Mouse (Mus musculus): ENCODE measurements at regions not wholly inside any gene's neighbourhood (a gene's known extent, or its start where the extent isn't known, plus 50 kb on each side); places are given as distances from the start of the nearest gene placed in this dataset.

DNA sequence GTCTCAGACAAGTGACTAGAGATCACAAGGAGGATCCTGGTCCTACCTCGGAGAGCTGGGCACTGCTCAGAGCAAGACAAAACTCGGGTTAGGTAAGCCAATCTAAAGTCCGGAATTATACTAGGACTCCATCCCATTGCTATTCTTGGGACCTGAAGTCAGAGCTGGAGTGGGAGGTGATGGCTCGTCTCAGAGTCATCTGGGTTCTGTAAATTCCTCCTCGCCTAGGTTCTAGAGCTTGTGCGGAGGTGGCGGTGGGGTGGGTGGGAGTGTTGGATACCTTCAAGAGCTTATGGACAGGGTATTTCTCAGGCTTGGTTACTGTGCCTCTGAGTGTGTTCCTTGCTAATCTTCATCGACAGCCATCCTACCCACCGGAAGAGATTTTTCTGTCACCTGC is 78.6 kb upstream of the Nap1l1 start:
- 91% methylated on average over 9 of the region's 9 CpGs for WGBS
- no peak overlapping the region for H3K27ac ChIP-seq (ENCODE audit: insufficient read depth, low read depth, low read length)
- H3K4me3 ChIP-seq (ENCODE audit: low read depth, low read length): no peak overlapping the region
- H3K4me1 ChIP-seq (ENCODE audit: control insufficient read depth, insufficient read depth, insufficient read length, low read length): no peaks in the 10 kb centered on the region
- no peak for TF ChIP-seq CTCF (IDR thresholded peaks at IDR 0.05; ENCODE audit: extremely low read depth, insufficient read length, insufficient replicate concordance, low read depth, low read length)
- no peak for TF ChIP-seq POLR2A (IDR thresholded peaks at IDR 0.05; ENCODE audit: low read depth, low read length)
- H3K36me3 ChIP-seq (ENCODE audit: control insufficient read depth, insufficient read depth, low read length): no peaks in the 10 kb centered on the region
- H3K27me3 ChIP-seq (ENCODE audit: control insufficient read depth, insufficient read depth, low read length): no peaks in the 10 kb centered on the region

DNA sequence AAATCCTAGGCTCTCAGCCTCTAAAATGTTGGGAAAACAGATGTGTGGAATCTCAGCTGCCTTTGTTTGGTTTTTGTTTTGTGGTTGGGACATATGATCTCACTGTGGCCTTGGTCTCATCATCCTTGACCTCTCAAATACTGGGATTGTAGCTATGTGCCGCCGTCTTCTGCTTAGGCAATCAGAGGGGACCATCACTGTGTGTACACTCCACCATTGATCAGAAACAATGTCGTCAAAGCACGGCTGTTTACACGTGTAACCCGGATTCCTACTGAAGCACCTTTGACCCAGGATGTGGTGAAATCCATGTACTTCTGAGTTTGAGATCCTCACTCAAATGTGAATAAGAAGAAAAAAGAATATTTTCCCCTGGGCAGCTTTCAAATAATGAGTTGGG is 68.0 kb upstream of the Nap1l1 start:
- Histone ChIP-seq H3K27ac (ENCODE audit: insufficient read depth, low read depth, low read length) (no peak overlapping the region), H3K27me3 (ENCODE audit: control insufficient read depth, insufficient read depth, low read length) (no peaks in the 10 kb centered on the region), H3K4me3 (ENCODE audit: low read depth, low read length) (no peak overlapping the region), H3K4me1 (ENCODE audit: control insufficient read depth, insufficient read depth, insufficient read length, low read length) (no peaks in the 10 kb centered on the region), H3K36me3 (ENCODE audit: control insufficient read depth, insufficient read depth, low read length) (no peaks in the 10 kb centered on the region)
- 77% methylated on average over 6 of the region's 6 CpGs for WGBS
- no peak for TF ChIP-seq POLR2A (IDR thresholded peaks at IDR 0.05; ENCODE audit: low read depth, low read length)
- TF ChIP-seq CTCF (IDR thresholded peaks at IDR 0.05; ENCODE audit: extremely low read depth, insufficient read length, insufficient replicate concordance, low read depth, low read length): no peak

GRCm38 (mm10) chr10:111408887-111409286 is 64.1 kb upstream of the Nap1l1 start:
- Histone ChIP-seq H3K27ac (ENCODE audit: insufficient read depth, low read depth, low read length) (no peak overlapping the region), H3K27me3 (ENCODE audit: control insufficient read depth, insufficient read depth, low read length) (no peaks in the 10 kb centered on the region), H3K4me3 (ENCODE audit: low read depth, low read length) (no peak overlapping the region), H3K36me3 (ENCODE audit: control insufficient read depth, insufficient read depth, low read length) (no peaks in the 10 kb centered on the region), H3K4me1 (ENCODE audit: control insufficient read depth, insufficient read depth, insufficient read length, low read length) (no peaks in the 10 kb centered on the region)
- TF ChIP-seq CTCF (IDR thresholded peaks at IDR 0.05; ENCODE audit: extremely low read depth, insufficient read length, insufficient replicate concordance, low read depth, low read length): no peak
- no peak for TF ChIP-seq POLR2A (IDR thresholded peaks at IDR 0.05; ENCODE audit: low read depth, low read length)
- 76% methylated on average over 3 of the region's 3 CpGs for WGBS

- Histone ChIP-seq H3K36me3 (ENCODE audit: control insufficient read depth, insufficient read depth, low read length) (no peaks in the 10 kb centered on the region), H3K4me1 (ENCODE audit: control insufficient read depth, insufficient read depth, insufficient read length, low read length) (no peaks in the 10 kb centered on the region), H3K4me3 (ENCODE audit: low read depth, low read length) (no peak overlapping the region), H3K27me3 (ENCODE audit: control insufficient read depth, insufficient read depth, low read length) (no peaks in the 10 kb centered on the region), H3K27ac (ENCODE audit: insufficient read depth, low read depth, low read length) (no peak overlapping the region)
- 75% methylated on average over 5 of the region's 5 CpGs for WGBS
- TF ChIP-seq POLR2A (IDR thresholded peaks at IDR 0.05; ENCODE audit: low read depth, low read length): no peak
- no peak for TF ChIP-seq CTCF (IDR thresholded peaks at IDR 0.05; ENCODE audit: extremely low read depth, insufficient read length, insufficient replicate concordance, low read depth, low read length)
These were observed 63.5 kb upstream of the Nap1l1 start for GRCm38 (mm10) chr10:111409497-111409896.

GRCm38 (mm10) chr10:111410121-111410520 is 62.9 kb upstream of the Nap1l1 start:
- no peaks in the 10 kb centered on the region for H3K36me3 ChIP-seq (ENCODE audit: control insufficient read depth, insufficient read depth, low read length)
- TF ChIP-seq POLR2A (IDR thresholded peaks at IDR 0.05; ENCODE audit: low read depth, low read length): no peak
- no peak for TF ChIP-seq CTCF (IDR thresholded peaks at IDR 0.05; ENCODE audit: extremely low read depth, insufficient read length, insufficient replicate concordance, low read depth, low read length)
- no peak overlapping the region for H3K4me3 ChIP-seq (ENCODE audit: low read depth, low read length)
- 72% methylated on average over 3 of the region's 3 CpGs for WGBS
- no peak overlapping the region for H3K27ac ChIP-seq (ENCODE audit: insufficient read depth, low read depth, low read length)
- H3K4me1 ChIP-seq (ENCODE audit: control insufficient read depth, insufficient read depth, insufficient read length, low read length): no peaks in the 10 kb centered on the region
- no peaks in the 10 kb centered on the region for H3K27me3 ChIP-seq (ENCODE audit: control insufficient read depth, insufficient read depth, low read length)

- no peaks in the 10 kb centered on the region for H3K36me3 ChIP-seq (ENCODE audit: control insufficient read depth, insufficient read depth, low read length)
- H3K27me3 ChIP-seq (ENCODE audit: control insufficient read depth, insufficient read depth, low read length): no peaks in the 10 kb centered on the region
- H3K27ac ChIP-seq (ENCODE audit: insufficient read depth, low read depth, low read length): peak overlapping the region; percentile 43; the same call in 1 of the 2 replicates
- TF ChIP-seq CTCF (IDR thresholded peaks at IDR 0.05; ENCODE audit: extremely low read depth, insufficient read length, insufficient replicate concordance, low read depth, low read length) (no peak), POLR2A (IDR thresholded peaks at IDR 0.05; ENCODE audit: low read depth, low read length) (no peak)
- no peak overlapping the region for H3K4me3 ChIP-seq (ENCODE audit: low read depth, low read length)
- WGBS: 79% methylated on average over 9 of the region's 9 CpGs
- H3K4me1 ChIP-seq (ENCODE audit: control insufficient read depth, insufficient read depth, insufficient read length, low read length): no peaks in the 10 kb centered on the region
These were observed 61.5 kb upstream of the Nap1l1 start for GRCm38 (mm10) chr10:111411533-111411932.

DNA sequence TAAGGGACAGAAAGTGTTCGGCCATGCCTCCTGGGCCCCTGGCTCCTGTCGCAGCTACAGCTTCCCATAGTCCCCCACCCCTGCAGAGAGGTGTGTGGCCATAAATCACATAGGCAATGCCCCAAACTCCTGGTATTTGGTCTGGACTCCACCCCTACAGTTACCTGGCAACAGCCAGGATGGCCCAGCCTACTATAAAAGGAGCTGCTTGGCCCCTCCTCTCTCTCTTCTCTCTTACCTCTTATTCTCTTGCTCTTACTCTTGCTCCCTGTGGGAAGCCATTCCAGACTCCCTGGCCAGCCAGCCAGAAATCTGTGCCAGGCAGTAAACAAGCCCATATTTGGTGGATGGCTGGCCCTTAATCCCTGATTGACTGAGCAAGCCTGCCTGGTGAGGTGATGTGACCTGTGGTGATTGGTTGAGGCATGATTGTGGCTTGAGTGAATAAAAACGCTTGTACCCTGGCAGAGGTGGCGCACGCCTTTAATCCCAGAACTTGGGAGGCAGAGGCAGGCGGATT is 56.4 kb upstream of the Nap1l1 start:
- no peaks in the 10 kb centered on the region for H3K4me1 ChIP-seq (ENCODE audit: control insufficient read depth, insufficient read depth, insufficient read length, low read length)
- H3K27ac ChIP-seq (ENCODE audit: insufficient read depth, low read depth, low read length): no peak overlapping the region
- H3K36me3 ChIP-seq (ENCODE audit: control insufficient read depth, insufficient read depth, low read length): no peaks in the 10 kb centered on the region
- WGBS: 76% methylated on average over 6 of the region's 6 CpGs
- no peaks in the 10 kb centered on the region for H3K27me3 ChIP-seq (ENCODE audit: control insufficient read depth, insufficient read depth, low read length)
- H3K4me3 ChIP-seq (ENCODE audit: low read depth, low read length): no peak overlapping the region
- TF ChIP-seq CTCF (IDR thresholded peaks at IDR 0.05; ENCODE audit: extremely low read depth, insufficient read length, insufficient replicate concordance, low read depth, low read length) (no peak), POLR2A (IDR thresholded peaks at IDR 0.05; ENCODE audit: low read depth, low read length) (no peak)
